Mouse (Mus musculus): ENCODE results near the gene Tssk6.

DNA sequence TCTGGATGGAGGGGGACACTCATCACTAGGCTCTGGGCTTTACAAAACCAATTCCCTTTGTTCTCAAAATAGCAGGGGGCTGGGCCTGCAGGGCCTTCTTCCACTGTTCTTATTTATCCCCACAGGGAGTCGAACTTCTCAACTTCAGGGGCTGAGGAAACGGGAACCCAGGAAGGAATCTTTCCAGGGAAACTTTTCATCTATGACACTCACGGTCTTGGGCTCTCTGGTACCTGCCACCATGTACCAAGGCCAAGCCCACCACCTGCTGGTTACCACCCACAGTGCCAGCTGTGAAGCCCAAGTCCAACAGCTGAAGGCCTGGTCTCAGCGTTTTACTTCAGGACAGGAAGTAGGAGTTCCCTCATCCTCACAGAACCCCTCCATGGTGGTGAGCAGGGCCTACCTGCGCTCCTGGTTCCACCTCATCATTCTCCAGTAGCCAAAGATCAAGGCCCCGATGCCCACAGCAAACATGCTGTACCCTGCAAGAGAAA, 7.1 kb upstream of the Tssk6 start:
- TF ChIP-seq GATA1 (IDR thresholded peaks at IDR 0.05; ENCODE audit: borderline replicate concordance, low read length) (no peak), FLI1 (IDR thresholded peaks at IDR 0.05; ENCODE audit: low read length) (no peak)

Measured in megakaryocyte, embryonic 14.5 days (primary cell).